Mouse (Mus musculus) megakaryocyte, embryonic 14.5 days (primary cell): ENCODE measurements at regions not wholly inside any gene's neighbourhood (a gene's known extent, or its start where the extent isn't known, plus 50 kb on each side); places are given as distances from the start of the nearest gene placed in this dataset.

Experiments used
- FLI1 ChIP-seq: IDR thresholded peaks from 2 replicates; pipeline ENCODE4 v1.6.1; 2012; ENCODE audit warnings: low read length, inconsistent platforms, mixed read lengths
- GATA1 ChIP-seq: IDR thresholded peaks from 3 replicates; pipeline ENCODE4 v1.6.1; 2012; ENCODE audit warnings: mixed read lengths, low read length, inconsistent platforms, borderline replicate concordance

DNA sequence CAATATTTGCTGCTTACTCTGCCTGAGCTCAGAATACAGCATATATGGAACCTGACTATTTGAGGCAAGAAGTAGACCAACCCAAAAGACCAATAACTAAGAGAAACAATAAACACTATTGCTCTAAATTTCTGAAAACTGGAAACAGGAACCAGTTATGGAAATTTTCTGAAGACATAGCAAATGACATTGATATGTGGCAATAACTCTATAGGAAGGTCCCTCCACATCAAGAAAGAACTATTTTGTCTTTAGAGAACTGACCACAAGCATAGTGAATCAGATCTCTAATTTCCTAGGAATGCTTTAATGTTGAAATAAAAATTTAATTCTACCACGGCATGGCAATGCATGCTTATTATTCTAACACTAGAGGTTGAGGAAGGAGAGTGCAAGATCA, 358.3 kb downstream of the 4930474N05Rik start:
- TF ChIP-seq GATA1, result no peak
- no peak for TF ChIP-seq FLI1
